Mouse (Mus musculus) midbrain, embryonic 10.5 days (tissue): ENCODE measurements at regions not wholly inside any gene's neighbourhood (a gene's known extent, or its start where the extent isn't known, plus 50 kb on each side); places are given as distances from the start of the nearest gene placed in this dataset.

Experiments
- DNase-seq: peaks from one replicate; pipeline ENCODE4 v3.0.0-alpha.2; 2017; ENCODE audit warnings: low spot score
- H3K27ac ChIP-seq: fragments of 300-500 bp; sonication (generic); replicated peaks from 2 replicates; pipeline ENCODE4 v1.5.1; 2016; ENCODE audit warnings: mild to moderate bottlenecking
- H3K27me3 ChIP-seq: fragments of 300-500 bp; sonication (generic); 2 replicates; pipeline ENCODE4 v1.6.1; 2016; ENCODE audit warnings: low read depth, mild to moderate bottlenecking; ENCODE audit not compliant: poor library complexity, severe bottlenecking
- H3K36me3 ChIP-seq: fragments of 300-500 bp; sonication (generic); 2 replicates; pipeline ENCODE4 v1.6.1; 2016; ENCODE audit warnings: mild to moderate bottlenecking, moderate library complexity
- H3K4me1 ChIP-seq: fragments of 300-500 bp; sonication (generic); 2 replicates; pipeline ENCODE4 v1.6.1; 2016
- H3K4me3 ChIP-seq: fragments of 300-500 bp; sonication (generic); 2 replicates; pipeline ENCODE4 v1.5.1; 2016; ENCODE audit warnings: mild to moderate bottlenecking, moderate library complexity
- H3K9me3 ChIP-seq: fragments of 300-500 bp; sonication (generic); replicated peaks from 2 replicates; pipeline ENCODE4 v1.6.1; 2016; ENCODE audit warnings: mild to moderate bottlenecking
- WGBS: fragments of 180-500 bp; shearing (Covaris S2); methylation state at CpG from one replicate; pipeline ENCODE4 v1.1.7; 2016; 5-methylcytosine and 5-hydroxymethylcytosine counted together

DNA sequence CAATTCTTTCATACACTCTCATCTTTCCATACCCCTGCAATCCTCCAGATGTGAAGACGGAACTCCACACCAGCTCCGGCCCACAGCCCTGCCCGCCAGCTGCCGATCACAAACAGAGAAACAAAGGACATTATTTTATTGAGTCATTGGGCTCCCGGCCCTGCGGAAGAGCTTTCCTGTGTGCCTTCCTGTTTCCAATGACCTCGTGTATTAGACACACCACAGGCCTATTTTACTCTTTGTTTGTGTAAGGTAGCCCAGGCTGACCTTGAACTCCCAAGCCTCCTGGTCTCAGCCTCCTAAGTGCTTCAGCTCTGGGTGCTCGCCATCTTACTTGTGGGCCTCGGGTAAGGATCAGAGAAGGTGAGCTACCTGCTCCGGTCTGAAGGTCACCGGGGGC is 53.1 kb upstream of the Thy1 start:
- no peak overlapping the region for H3K4me3 ChIP-seq
- no peak for DNase-seq
- H3K27ac ChIP-seq, result no peak overlapping the region
- H3K36me3 ChIP-seq, result no peaks in the 10 kb centered on the region
- H3K9me3 ChIP-seq, result no peaks in the 10 kb centered on the region
- no peaks in the 10 kb centered on the region for H3K27me3 ChIP-seq
- H3K4me1 ChIP-seq, result peaks cover 38% of the 10 kb centered on the region
- 85% methylated on average over 11 of the region's 11 CpGs for WGBS

DNA sequence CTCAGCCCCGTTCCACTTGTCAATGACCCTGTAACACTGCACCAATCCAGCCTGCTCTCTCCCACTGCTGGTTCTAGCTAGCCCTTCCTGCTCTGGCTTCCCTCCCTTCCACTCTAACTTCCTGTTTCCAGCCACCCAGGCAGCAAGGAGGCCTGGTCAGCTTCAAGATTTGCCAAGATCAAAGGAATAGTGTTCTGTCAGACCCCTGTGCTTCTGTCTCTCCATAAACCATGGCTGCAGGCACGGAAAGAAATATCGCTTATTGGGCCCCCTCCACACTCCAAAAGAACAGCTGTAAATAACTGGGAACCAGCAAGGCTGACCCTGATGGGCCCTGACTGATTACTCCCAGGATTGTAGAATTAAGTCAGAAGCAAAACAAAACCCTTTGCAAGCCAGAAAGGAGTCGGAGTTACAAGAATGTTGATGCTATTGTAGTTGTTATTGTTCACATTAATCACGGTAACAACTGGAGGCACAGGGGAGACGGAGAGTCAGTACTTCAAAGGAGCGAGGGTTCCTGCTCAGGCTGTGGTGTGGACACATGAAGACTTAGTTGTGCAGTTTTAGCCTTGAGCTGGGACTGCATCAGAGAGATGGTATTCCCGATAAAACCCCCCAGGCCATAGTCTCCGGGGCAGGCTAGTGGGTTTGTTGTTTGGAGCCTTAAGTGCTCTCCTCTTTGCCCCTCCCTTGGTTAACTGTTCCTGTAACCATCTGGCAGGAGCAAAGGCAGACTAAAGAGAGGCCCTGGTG is 49.8 kb upstream of the Thy1 start:
- peaks cover 37% of the 10 kb centered on the region for H3K4me1 ChIP-seq
- 39% methylated on average over 9 of the region's 9 CpGs for WGBS
- no peaks in the 10 kb centered on the region for H3K9me3 ChIP-seq
- no peak overlapping the region for H3K4me3 ChIP-seq
- H3K36me3 ChIP-seq, result no peaks in the 10 kb centered on the region
- DNase-seq, result no peak
- H3K27me3 ChIP-seq, result no peaks in the 10 kb centered on the region
- H3K27ac ChIP-seq, result peak overlapping the region; percentile 47
